In the genomic region with DNA sequence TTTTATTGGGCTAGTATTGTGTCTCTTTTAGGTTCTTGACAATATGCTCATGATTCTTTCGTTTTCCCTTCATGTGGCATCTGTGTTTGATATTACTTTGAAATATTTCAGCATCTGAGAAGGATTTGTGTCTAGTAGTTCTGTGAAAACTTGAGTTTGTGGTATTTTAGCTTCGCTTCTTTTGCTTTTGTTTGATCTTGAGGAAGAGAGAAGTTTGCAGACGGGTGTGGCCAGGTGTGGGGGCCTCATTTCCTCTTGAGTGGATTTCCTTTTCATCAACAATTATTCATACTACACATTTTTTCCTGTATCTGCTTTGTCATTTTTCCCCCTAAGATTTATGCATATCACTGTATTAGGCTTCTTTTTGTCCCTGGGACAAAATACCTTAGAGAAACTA, we compare ENCODE assay signal across 28 mouse cellular contexts. TPM values are rescaled to one million over a fixed set of nuclear protein-coding genes. Genes with fewer than 3 reads are reported as not detected.
A peak's percentile ranks its signal among the peaks of the same experiment; 100 is the strongest.
DNase-seq lines count a peak whose midpoint lies in the region; TF ChIP-seq lines count a peak whose summit lies in the region.
"Had no signal": no experiment of that assay in that cellular context is flagged by ENCODE, and none has a peak within 500 bp of the region (broad histone marks: within the 10 kb centered on the region; RNA-seq: fewer than 3 reads in every experiment).

No protein-coding gene starts in this region.

- peak; percentile 17 for DNase-seq in lung, postnatal 25 days (ENCODE audit: low spot score)
- no peak for DNase-seq in lung, adult 18-20 months
- peak; percentile 35 to 59 for DNase-seq in CD8-positive naive resting alpha-beta T cell, adult 2 months (ENCODE audit: low read depth in 2 of 2, low spot score in 2 of 2)
- peak; percentile 85 for DNase-seq in naive thymus-derived CD4-positive, alpha-beta T cell, adult 2 months (ENCODE audit: low read depth)
- peak; percentile 38 to 43 for DNase-seq in thymus, postnatal 36 days
- no peak for DNase-seq in layer of hippocampus, adult 9-10 months (ENCODE audit: low spot score)
- DNase-seq in urinary bladder, postnatal 4 days (ENCODE audit: low spot score in 2 of 2), result no peak
- DNase-seq in layer of hippocampus, adult 2 months (ENCODE audit: low spot score in 2 of 2), result no peak
- DNase-seq: adrenal gland, postnatal 10 days; cerebellum, adult 8-10 months; cerebellum, postnatal 36 days; embryo, embryonic 11 days; gastrocnemius, adult 2 months; heart, postnatal 36 days; kidney, adult 11 months; kidney, postnatal 36 days; left cerebral cortex, postnatal 4 days; lung, postnatal 4 days; right cerebral cortex, postnatal 25 days; spleen, adult 18-20 months had no signal

- no peak for TF ChIP-seq CTCF in layer of hippocampus, adult 2 months (conservative IDR thresholded peaks at IDR 0.05)

- no peak overlapping the region for H3K27ac ChIP-seq in layer of hippocampus, adult 2 months
- H3K27ac ChIP-seq: embryonic facial prominence, embryonic 13.5 days; forebrain, embryonic 12.5 days; gastrocnemius, adult 2 months; heart, embryonic 15.5 days; kidney, embryonic 15.5 days; limb, embryonic 15.5 days; liver, embryonic 14.5 days; lung, embryonic 15.5 days had no signal

- H3K4me3 ChIP-seq in layer of hippocampus, adult 2 months, result no peak overlapping the region
- H3K4me3 ChIP-seq: embryonic facial prominence, embryonic 13.5 days; erythroblast, embryonic 14.5 days; forebrain, embryonic 12.5 days; gastrocnemius, adult 2 months; heart, embryonic 15.5 days; kidney, embryonic 15.5 days; limb, embryonic 15.5 days; lung, embryonic 15.5 days had no signal

RNA-seq across cellular contexts. Expression of gene Uxs1, which starts 52.8 kb away (rescaled TPM):
- 10 to 100 TPM; 45.4 to 50.3 TPM for total RNA-seq in layer of hippocampus, adult 2 months (2021)

RNA-seq across cellular contexts. Expression of gene Tpp2, which starts 53.1 kb away (rescaled TPM):
- total RNA-seq in layer of hippocampus, adult 2 months (2021), result 10 to 100 TPM; 49.6 to 51.5 TPM

Comparison
In these comparisons a context has a peak if more than half of its experiments do, and no peak if none do; other contexts are left out.
1. DNase-seq: peak in lung, postnatal 25 days (single experiment), CD8-positive naive resting alpha-beta T cell, adult 2 months (2 of 2), naive thymus-derived CD4-positive, alpha-beta T cell, adult 2 months (single experiment) and thymus, postnatal 36 days (2 of 2); none in lung, adult 18-20 months (0 of 2), layer of hippocampus, adult 9-10 months (single experiment), urinary bladder, postnatal 4 days (0 of 2) and layer of hippocampus, adult 2 months (0 of 2).